Mouse (Mus musculus) adrenal gland, adult 18-20 months (tissue): ENCODE results near the gene Necab2. TPM values are rescaled to one million over a fixed set of nuclear protein-coding genes. Genes with fewer than 3 reads are reported as not detected.
A peak's percentile ranks its signal among the peaks of the same experiment; 100 is the strongest.

ENCODE experiments used
- DNase-seq, 2 experiments: peaks; one replicate each; pipeline ENCODE4 v3.0.0; 2021 to 2022; ENCODE audit warnings: low spot score in 2 of 2
- total RNA-seq, 2 experiments: library from RNA; stranded (reverse); gene quantifications; 1 replicate in 1 of 2; 2 replicates in 1 of 2; pipeline ENCODE4 v1.2.3; 2021

Gene Necab2
- total RNA-seq, 2 experiments from 2014 or later: 6.2 to 8.6 TPM

DNA sequence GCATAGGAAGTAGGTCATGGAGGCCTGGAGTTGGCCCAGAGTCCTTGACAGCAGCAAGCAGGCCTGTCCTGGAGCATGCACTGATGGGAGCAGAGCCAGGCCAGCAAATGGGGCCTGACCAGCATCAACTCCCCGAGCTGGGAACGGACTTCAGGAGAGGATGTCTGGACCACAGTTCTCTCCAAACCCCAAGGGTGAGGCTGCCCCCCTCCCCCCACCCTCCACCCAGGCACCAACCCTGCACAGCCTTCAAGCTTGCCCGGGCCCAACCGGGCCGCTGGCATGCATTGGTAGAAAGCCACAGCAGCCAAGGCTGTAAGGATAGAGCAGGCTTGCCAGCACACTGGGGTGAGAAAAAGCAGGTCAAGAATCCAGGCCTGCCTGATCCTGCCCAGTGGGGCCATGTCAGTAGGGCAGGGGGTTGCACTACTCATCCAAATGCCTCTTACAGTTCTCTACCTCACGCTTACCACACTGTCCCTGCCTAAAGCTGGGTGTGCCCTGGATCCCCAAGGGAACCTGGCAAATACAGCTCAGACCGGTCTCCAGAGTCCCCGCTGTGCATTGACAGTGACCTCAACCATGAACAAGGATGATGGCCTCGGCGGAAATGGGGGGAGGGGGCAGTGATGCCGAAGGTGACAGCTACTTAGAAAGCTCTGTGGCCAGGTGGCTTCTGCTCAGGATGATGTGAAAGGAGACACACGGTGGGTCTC lies 18.7 kb upstream of the Necab2 start:
- DNase-seq: no peak

DNA sequence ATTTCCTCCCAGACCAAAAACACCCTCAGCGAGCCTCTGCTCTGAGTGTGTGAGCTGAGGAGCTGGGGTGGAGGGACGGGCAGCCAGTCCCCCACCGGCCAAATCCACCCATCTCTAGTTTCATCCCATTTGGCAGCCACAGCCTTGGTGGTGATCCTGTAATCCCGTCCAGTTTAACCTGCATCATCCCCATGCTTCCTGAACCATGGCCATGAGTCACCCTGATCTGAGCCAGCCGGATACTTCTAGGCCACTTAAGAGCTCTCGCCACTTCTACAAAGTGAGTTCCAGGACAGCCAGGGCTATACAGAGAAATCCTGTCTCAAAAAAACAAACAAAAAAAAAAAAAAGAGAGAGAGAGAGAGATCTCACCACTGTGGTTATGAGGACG lies 18.2 kb upstream of the Necab2 start:
- no peak for DNase-seq

DNA sequence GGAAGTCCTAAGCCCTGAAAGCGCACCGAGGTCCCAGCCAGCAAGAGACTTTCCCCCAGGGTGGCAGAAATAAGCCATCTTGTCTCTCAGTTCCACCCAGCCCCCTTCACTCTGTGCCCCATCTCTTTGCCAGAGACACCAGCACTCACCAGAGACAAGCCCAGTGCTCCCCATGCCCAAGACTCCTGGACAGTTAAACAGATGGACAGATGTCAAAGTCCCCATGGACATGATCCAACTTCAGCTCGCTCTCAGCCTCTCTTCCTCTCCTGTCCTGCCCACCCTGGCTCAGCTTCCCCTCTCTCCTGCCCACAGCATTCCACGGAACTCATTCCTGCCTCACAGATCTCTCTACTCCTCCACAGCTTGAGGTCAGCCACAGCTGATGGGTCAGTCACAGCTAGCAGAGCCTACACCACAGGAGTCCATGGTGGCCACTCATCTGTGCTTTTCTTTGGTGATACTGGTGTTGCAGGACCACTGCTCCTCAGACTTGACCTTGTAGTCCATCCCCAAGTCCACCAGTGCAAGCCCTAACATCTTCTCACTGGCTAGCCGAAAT lies 17.7 kb upstream of the Necab2 start:
- no peak for DNase-seq

DNA sequence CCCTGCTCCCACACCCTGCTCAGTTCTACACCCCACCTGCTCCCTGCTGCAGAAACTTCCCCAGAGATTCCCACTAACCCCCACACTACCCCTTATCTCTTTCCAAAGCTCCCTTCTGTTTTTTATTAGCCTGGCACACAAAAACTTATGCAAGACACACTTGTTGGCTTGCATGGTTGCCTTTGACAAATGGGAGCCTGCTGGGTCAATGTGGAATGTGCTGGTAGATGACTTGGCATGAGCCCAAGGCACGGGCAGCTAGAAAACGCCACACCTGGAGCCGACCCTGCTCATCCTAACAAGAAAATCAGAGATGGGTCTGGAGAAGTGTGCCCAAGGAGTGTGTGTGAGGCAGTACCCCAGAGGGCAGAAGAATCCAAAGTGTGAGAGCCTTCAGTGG lies 17.0 kb upstream of the Necab2 start:
- DNase-seq: no peak

- no peak for DNase-seq
These were observed 16.3 kb upstream of the Necab2 start for GRCm38 (mm10) chr8:119430250-119430649.

DNA sequence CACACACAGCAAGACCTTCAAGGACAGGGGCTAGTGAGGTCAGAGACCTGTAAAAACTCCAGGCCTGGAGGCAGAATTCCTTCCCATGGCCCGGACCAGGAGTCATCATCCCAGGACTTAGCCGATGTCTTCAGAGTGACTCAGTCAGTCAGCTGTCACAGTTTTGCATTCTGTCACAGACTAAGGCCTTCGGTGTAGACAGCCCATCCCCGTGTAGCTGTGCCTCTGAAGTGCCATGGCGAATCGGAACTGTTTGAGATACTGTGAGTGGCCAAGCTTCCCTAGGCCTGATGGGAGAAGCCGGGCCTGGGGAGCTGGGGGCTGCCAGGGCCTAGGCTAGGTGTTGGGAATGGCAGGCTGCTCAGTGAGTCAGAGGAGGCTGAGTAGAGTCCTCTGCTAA lies 15.8 kb upstream of the Necab2 start:
- no peak for DNase-seq

DNA sequence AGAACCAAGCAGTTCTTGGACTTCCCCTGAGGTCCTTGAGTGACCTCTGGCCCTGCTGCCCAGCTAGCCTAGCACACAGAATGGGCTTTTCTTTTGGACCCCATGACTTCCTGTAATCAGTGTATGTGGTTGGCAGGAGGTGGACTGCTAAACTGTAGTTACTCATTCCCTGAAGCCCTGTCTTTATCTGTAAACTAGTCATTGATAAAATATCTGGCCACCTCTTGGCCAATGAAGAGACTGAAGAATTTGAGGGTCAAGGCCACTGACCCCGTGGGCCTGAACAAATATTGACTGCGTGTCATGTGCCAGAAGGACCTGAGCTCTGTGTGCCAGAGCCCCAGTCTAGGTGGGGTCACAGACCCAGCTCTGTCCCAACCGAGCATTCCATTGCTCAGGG lies 14.1 kb upstream of the Necab2 start:
- DNase-seq: no peak

DNA sequence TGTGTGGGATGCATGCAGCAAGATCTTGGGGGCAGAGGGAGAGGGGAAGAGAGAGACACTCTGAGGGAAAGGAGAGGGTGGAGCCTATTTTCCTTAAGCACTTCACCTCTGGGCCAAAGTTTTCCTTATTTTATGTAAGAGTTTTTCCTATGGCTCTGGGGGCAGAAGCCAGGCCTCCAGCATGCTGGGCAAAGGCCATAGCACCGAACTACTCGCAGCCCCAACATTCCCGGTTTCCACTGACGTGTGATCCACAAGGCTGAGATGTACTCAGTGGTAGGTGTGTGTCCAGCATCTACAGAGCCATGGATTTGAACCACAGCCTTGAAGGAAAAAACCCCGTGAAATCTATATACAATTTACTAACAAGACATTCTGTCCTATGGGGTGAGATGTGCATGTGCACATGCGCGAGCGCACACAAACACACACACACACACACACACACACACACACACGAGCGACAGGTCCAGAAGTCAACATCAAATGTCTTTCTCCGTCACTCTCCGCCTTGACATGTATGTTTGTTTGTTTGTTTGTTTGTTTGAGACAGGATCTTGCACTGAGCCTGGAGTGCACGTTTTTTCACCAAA lies 12.8 kb upstream of the Necab2 start, which contains the start of gene Osgin1:
Osgin1 (plus strand) TSS at position 543 of the 593 bp plus-strand sequence.
- DNase-seq: no peak

DNA sequence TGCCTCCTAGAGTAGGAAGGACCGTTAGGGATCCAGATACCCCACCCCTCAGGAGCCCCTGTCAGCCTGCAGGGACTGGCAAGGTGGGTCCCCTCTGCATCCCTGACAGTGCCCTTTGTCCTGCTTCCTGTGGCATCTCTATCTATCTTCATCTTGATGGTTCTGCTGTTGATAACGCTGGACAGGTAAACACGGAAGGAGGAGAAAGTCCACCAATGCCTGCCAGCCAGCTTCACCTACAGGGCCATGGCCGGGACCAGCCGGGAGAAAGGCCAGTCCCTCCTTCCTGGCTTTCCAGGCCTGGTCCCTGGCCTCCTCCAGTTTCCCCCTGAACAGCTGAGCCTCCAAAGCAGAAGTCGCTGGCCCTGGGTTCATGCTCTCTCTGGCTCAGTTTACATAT lies 11.9 kb upstream of the Necab2 start:
- no peak for DNase-seq

GRCm38 (mm10) chr8:119435527-119435926 lies 11.0 kb upstream of the Necab2 start:
- DNase-seq: no peak

GRCm38 (mm10) chr8:119436331-119436730 lies 10.2 kb upstream of the Necab2 start:
- DNase-seq: no peak

- DNase-seq: peak; percentile 95 to 97
These were observed 9.6 kb upstream of the Necab2 start for GRCm38 (mm10) chr8:119436933-119437332.

GRCm38 (mm10) chr8:119437506-119437905 lies 9.0 kb upstream of the Necab2 start:
- DNase-seq: no peak

DNA sequence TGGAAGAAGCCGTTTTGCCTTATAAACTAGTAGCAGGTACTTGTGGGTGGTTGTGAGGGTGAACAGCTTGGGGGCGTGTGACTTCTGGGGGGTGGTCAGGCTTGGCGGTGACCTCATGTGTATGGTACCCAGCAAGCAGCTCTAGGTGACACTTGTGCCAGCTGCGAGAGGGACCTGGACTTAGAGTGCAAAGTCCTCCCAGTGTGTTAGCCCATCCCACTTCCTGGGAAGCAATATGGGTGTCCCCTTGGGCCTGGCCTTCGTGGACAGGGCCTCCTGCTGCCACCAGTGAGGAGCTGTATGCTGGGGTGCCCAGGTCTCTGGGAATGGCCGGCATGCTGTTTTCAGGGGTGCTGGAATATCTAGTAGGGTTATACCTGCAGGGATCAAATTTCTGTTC lies 7.6 kb upstream of the Necab2 start:
- DNase-seq: no peak

- DNase-seq: no peak
These were observed 7.1 kb upstream of the Necab2 start for GRCm38 (mm10) chr8:119439424-119439823.

GRCm38 (mm10) chr8:119439893-119440249 lies 6.6 kb upstream of the Necab2 start:
- DNase-seq: no peak

DNA sequence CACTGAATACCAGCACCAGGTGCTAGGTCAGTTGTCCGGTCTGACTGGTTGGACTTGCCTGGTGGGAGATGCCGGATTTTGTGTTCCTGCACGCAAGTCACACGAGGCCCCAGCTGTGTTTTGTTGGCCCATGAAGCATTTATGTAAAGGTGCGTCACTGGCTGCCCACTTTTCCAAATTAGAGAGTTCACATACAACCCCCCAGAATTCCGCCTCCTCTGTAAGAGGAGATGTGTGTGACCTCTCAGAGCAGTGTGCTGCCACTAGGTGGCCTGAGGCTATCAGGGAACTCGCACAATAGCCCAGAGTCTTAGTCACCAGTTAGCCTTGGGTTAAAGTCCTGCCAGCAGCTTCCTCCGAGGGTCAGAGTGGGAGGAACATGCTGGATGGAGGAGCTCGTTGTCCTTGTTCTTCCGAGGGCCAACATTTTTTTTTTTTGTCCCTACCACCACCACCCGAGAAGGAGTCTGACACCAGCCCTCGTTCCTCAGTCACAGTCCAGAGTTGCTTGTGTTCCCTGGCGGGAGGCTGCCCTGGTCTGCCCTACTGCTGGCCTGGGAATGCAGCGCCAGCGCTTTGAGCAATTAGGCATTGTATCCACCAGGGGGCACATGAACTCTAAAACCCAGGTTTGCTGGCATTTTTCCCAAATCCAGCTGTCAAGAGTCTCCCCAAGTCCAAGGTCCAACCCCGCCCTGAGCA lies 6.1 kb upstream of the Necab2 start:
- peak in 1 of 2 experiments; percentile 79 for DNase-seq

GRCm38 (mm10) chr8:119440952-119441270 lies 5.6 kb upstream of the Necab2 start:
- no peak for DNase-seq

DNA sequence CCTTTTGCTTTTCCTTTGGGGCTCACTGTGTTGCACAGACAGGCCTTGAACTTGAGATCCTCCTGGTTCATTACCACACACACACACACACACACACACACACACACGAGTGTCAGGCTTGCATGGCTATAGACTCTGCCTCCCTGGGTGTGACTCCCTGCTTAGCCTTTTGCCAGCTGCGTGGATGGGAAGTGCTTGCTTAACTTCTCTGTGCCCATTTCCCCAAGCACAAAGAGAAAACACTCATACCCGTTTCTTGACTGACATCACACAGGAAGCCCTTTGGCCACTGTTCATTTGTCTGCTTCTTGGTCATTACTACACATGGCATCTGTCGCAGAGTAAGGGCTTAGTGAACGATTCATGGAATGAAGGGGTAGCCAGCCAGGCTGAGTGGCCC lies 4.5 kb upstream of the Necab2 start:
- DNase-seq: no peak

DNA sequence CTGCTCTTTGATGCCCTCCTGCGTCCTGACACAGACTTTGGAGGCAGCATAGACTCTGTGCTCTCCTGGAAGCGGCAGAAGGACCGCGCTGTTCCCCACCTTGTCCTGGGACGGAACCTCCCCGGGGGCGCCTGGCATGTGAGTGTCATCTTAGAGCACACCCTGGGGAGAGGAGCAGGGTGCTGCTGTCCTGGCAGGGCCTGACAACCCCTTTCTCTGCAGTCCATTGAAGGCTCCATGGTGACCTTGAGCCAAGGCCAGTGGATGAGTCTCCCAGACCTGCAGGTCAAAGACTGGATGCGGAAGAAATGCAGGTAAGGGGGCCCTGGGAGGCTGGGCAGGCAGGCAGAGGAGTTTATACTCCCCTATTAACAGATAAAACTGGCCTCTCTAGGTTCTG lies 3.5 kb upstream of the Necab2 start:
- no peak for DNase-seq

DNA sequence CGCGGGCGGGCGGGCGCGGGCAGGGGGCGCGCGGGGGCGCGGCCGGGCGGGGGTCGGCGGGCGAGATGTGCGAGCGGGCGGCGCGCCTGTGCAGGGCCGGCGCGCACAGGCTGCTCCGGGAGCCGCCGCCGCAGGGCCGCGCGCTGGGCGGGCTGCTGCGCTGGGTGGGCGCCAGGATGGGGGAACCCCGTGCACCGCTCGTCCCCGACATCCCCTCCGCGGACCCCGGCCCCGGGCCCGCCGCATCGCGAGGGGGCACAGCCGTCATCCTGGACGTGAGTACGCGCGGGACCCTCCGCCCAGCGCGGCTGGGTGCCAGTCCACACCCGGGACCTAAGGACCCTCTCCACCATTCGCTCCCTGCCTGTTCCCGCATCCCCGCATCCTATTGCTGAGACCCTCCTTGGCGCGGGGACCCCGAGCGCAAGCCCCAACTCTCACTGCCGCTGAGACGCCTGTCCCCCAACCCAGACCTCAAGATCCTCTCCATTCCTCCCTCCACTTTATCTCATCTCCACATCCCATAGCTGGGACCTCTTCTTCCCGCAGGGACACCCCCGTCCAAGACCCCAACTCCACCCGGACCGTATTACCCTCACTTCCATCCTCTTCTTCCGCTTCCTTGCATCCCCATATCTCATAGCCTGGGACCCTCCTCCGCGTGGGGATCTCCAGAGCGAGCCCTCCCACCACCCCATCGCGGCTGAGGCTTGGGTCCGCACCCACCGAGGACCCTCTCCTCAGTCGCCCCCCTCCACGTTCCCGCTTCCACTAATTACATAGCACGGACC lies 666 bp downstream of the Necab2 start:
- DNase-seq: peak in 1 of 2 experiments; percentile 58
